Mouse (Mus musculus) ES-Bruce4 (cell line): ENCODE results near the gene C77080. TPM values are rescaled to one million over a fixed set of nuclear protein-coding genes. Genes with fewer than 3 reads are reported as not detected.

Experiments used
- H3K27ac ChIP-seq: 2 replicates; pipeline ENCODE4 v1.5.1; 2012; ENCODE audit warnings: low read length, inconsistent platforms; ENCODE audit not compliant: insufficient read depth
- H3K27me3 ChIP-seq: 2 replicates; pipeline ENCODE4 v1.6.1; 2012; ENCODE audit warnings: mild to moderate bottlenecking, low read length, inconsistent platforms; ENCODE audit not compliant: control insufficient read depth, poor library complexity, insufficient read depth, severe bottlenecking
- H3K36me3 ChIP-seq: 2 replicates; pipeline ENCODE4 v1.6.1; 2012; ENCODE audit warnings: inconsistent platforms, mild to moderate bottlenecking, low read length, moderate library complexity; ENCODE audit not compliant: control insufficient read depth, poor library complexity, insufficient read depth, severe bottlenecking
- H3K4me1 ChIP-seq: one replicate; pipeline ENCODE4 v1.8.1; 2011; ENCODE audit warnings: low read length; ENCODE audit not compliant: control insufficient read depth, insufficient read depth
- H3K4me3 ChIP-seq: 2 replicates; pipeline ENCODE4 v1.5.1; 2011; ENCODE audit warnings: low read depth, mild to moderate bottlenecking, low read length
- H3K9ac ChIP-seq: 2 replicates; pipeline ENCODE4 v1.6.1; 2012; ENCODE audit warnings: low read depth, mild to moderate bottlenecking, inconsistent platforms; ENCODE audit not compliant: poor library complexity, severe bottlenecking
- H3K9me3 ChIP-seq: replicated peaks from 2 replicates; pipeline ENCODE4 v1.6.1; 2012; ENCODE audit warnings: mild to moderate bottlenecking, low read length, inconsistent platforms; ENCODE audit not compliant: control insufficient read depth, poor library complexity, insufficient read depth, severe bottlenecking
- CTCF ChIP-seq: IDR thresholded peaks from one replicate; pipeline ENCODE4 v1.8.1; 2011; ENCODE audit warnings: low read depth, low read length
- EP300 ChIP-seq: IDR thresholded peaks from 2 replicates; pipeline ENCODE4 v1.6.1; 2011; ENCODE audit warnings: low read depth, low read length; ENCODE audit not compliant: insufficient read depth
- POLR2A ChIP-seq: IDR thresholded peaks from one replicate; pipeline ENCODE4 v1.8.1; 2011; ENCODE audit warnings: low read length; ENCODE audit not compliant: insufficient read depth
- polyA plus RNA-seq: library from polyadenylated mRNA; stranded (reverse); fragments of >200 nt; gene quantifications from 2 replicates; pipeline ENCODE4 v1.2.4, GENCODE M21; 2011; ENCODE audit warnings: low read depth; ENCODE audit not compliant: missing spikeins, insufficient read depth, insufficient read length

The C77080 gene
- polyA plus RNA-seq, 1 experiment = 50.2 TPM

DNA sequence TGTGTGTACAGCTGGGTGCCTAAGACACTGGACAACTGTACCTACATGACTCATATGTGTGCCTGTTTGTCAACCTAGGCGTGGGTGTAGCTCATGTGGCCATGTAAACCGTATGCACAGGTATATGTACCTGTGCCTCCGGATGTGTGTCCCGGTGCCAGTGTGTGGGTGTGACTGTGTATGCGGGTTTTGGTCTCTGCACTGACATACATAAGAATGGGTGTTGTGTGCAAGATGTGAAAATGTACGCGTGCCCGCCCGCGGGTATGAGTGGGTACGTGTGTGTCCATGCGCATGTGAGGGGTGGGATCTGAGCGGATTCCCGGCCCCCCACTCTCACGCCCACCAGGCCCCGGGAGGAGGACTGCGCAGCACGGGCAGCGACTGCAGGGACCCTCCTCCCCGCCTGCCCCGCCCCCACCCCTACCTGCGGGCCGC is 22.6 kb downstream of the C77080 start:
- Histone ChIP-seq H3K27me3 (no peaks in the 10 kb centered on the region), H3K9ac (peak overlapping the region; percentile 66), H3K4me1 (peaks cover 19% of the 10 kb centered on the region), H3K9me3 (no peaks in the 10 kb centered on the region), H3K4me3 (peak overlapping the region; percentile 92), H3K27ac (no peak overlapping the region), H3K36me3 (no peaks in the 10 kb centered on the region)
- TF ChIP-seq POLR2A = no peak
- 0 out of 2 replicates have a peak, but pooled peaks have one; percentile 21 for TF ChIP-seq EP300

DNA sequence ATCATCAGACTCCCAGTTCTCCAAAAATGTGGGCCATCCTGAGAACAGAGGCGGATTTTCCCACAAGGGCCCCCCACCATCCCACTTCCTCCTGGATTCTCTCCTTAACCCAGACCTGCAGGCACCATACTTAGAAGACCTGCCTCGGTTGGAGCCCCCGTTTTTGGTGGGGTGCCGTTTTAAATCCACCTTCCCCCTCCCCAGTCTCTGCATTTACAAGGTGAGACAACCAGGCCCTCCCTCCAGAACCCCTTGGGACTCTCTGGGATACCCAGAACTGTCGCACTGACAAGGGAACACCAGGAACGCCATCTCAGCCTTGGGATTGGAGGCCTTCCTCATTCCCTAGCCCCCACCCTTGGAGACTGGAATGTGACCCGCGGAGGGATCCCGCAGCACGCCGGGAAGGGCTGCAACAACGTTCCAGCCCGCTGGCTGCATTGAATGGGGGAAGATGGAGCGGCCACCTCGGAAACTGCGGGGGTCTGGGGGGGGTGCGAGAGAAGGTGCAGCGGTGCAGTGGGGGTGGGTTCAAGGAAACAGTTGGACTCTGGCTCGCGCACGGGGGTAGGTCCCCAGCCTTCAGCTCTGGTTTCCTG is 23.3 kb downstream of the C77080 start:
- no peak for TF ChIP-seq POLR2A
- TF ChIP-seq CTCF = no peak
- no peak for TF ChIP-seq EP300

DNA sequence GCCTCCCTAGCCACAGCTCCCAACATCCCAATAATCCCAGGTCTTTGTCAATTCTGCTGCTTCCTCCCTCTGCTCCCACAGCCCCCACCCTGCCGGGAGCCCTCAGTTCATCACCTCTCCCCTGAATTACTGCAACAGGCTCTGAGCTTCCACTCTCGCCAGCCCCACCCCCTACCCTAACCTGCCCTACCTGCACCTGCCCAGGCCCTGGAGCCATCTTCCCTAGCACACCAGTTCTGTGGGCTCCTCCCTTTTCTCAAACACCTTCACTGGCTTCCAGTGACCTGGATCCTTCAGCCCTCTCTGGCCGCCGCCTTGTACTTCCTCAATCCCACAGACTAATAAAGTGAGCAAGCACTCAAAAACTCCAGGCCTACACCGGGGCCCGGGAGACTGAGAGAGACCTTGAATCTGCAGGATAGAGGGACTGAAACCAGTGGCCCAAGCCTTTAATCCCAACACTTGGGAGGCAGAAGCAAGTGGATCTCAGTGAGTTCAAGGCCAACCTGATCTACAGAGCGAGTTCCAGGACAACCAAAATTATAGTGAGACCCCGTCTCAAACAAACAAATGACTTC is 24.9 kb downstream of the C77080 start:
- H3K9me3 ChIP-seq = no peaks in the 10 kb centered on the region
- H3K27ac ChIP-seq = peak overlapping the region; percentile 66
- 0 out of 2 replicates have a peak, but pooled peaks have one; percentile 31 for TF ChIP-seq EP300
- TF ChIP-seq POLR2A = no peak
- no peak overlapping the region for H3K9ac ChIP-seq
- no peaks in the 10 kb centered on the region for H3K27me3 ChIP-seq
- no peaks in the 10 kb centered on the region for H3K36me3 ChIP-seq
- H3K4me3 ChIP-seq = no peak overlapping the region
- H3K4me1 ChIP-seq = peaks cover 16% of the 10 kb centered on the region

More for the DNA sequence above, 23.3 kb downstream of the C77080 start:
- Histone ChIP-seq H3K27me3 (no peaks in the 10 kb centered on the region), H3K27ac (no peak overlapping the region), H3K4me3 (peak overlapping the region; percentile 92), H3K4me1 (peaks cover 19% of the 10 kb centered on the region), H3K9ac (peak overlapping the region; percentile 66), H3K9me3 (no peaks in the 10 kb centered on the region), H3K36me3 (no peaks in the 10 kb centered on the region)

GRCm38 (mm10) chr4:129235147-129235546 is 26.1 kb downstream of the C77080 start:
- Histone ChIP-seq H3K4me1 (peaks cover 16% of the 10 kb centered on the region), H3K27me3 (no peaks in the 10 kb centered on the region), H3K9ac (no peak overlapping the region), H3K9me3 (no peaks in the 10 kb centered on the region), H3K4me3 (no peak overlapping the region), H3K36me3 (no peaks in the 10 kb centered on the region), H3K27ac (peak overlapping the region; percentile 66)
- TF ChIP-seq CTCF (no peak), POLR2A (no peak), EP300 (no peak)

DNA sequence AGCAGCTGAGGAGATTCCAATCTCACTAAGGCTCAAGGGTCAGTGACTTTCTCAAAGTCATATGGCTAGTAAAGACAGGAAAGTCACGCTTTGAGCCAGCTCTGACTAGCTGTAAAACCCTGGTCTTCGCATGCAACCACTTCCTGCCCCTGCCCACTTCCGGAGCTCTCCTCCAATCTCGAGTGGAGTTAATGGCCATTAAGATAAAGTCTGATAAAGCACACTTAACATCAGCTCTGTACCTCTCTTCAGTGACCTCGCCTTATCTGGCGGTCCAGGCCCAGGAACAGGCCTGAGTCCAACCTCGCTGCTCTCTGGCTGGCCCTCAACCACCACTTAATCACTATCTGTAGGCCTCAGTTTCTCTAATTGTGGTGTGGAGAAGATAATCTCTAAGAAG is 26.7 kb downstream of the C77080 start:
- no peaks in the 10 kb centered on the region for H3K9me3 ChIP-seq
- H3K9ac ChIP-seq = no peak overlapping the region
- no peaks in the 10 kb centered on the region for H3K27me3 ChIP-seq
- peak overlapping the region; percentile 51 for H3K27ac ChIP-seq
- H3K4me3 ChIP-seq = no peak overlapping the region
- no peaks in the 10 kb centered on the region for H3K36me3 ChIP-seq
- H3K4me1 ChIP-seq = peaks cover 16% of the 10 kb centered on the region
- no peak for TF ChIP-seq EP300
- TF ChIP-seq POLR2A = no peak
- TF ChIP-seq CTCF = no peak
